Mouse (Mus musculus) heart, embryonic 12.5 days (tissue): ENCODE data around the gene Nbea. TPM values are rescaled to one million over a fixed set of nuclear protein-coding genes. Genes with fewer than 3 reads are reported as not detected.

Experiments used
- ATAC-seq: fragments of 200-750 bp; cut with Nextera tagmentation; 2 replicates; pipeline ENCODE4 v1.8.0; 2017; ENCODE audit warnings: moderate TSS enrichment, moderate library complexity; ENCODE audit not compliant: insufficient number of reproducible peaks, low FRiP score
- H3K27ac ChIP-seq: fragments of 300-500 bp; sonication (generic); 2 replicates; pipeline ENCODE4 v1.5.1; 2016; ENCODE audit warnings: mild to moderate bottlenecking, moderate library complexity; ENCODE audit not compliant: poor library complexity, severe bottlenecking
- H3K27me3 ChIP-seq: fragments of 300-500 bp; sonication (generic); replicated peaks from 2 replicates; pipeline ENCODE4 v1.6.1; 2016; ENCODE audit warnings: mild to moderate bottlenecking, moderate library complexity
- H3K36me3 ChIP-seq: fragments of 300-500 bp; sonication (generic); 2 replicates; pipeline ENCODE4 v1.6.1; 2016; ENCODE audit warnings: mild to moderate bottlenecking, moderate library complexity
- H3K4me1 ChIP-seq: fragments of 300-500 bp; sonication (generic); replicated peaks from 2 replicates; pipeline ENCODE4 v1.6.1; 2016; ENCODE audit warnings: mild to moderate bottlenecking
- H3K4me2 ChIP-seq: fragments of 300-500 bp; sonication (generic); 2 replicates; pipeline ENCODE4 v1.6.1; 2016; ENCODE audit warnings: mild to moderate bottlenecking, moderate library complexity
- H3K4me3 ChIP-seq: fragments of 300-500 bp; sonication (generic); 2 replicates; pipeline ENCODE4 v1.5.1; 2016; ENCODE audit warnings: mild to moderate bottlenecking
- H3K9ac ChIP-seq: fragments of 300-500 bp; sonication (generic); 2 replicates; pipeline ENCODE4 v1.6.1; 2016; ENCODE audit warnings: mild to moderate bottlenecking, moderate library complexity
- H3K9me3 ChIP-seq: fragments of 300-500 bp; sonication (generic); replicated peaks from 2 replicates; pipeline ENCODE4 v1.6.1; 2016; ENCODE audit warnings: mild to moderate bottlenecking, moderate library complexity
- WGBS: fragments of 180-500 bp; shearing (Covaris S2); methylation state at CpG from one replicate; pipeline ENCODE4 v1.1.7; 2016; 5-methylcytosine and 5-hydroxymethylcytosine counted together
- polyA plus RNA-seq: library from polyadenylated mRNA; unstranded; fragments of >200 nt; fragmentation: Nextera tagmentation; extraction: Ambion mirVana; gene quantifications from 2 replicates; pipeline ENCODE4 v1.2.1, GENCODE M21; 2016

The Nbea gene
- polyA plus RNA-seq, 1 experiment from 2014 or later: 10.8 TPM

- H3K27me3 ChIP-seq: no peaks in the 10 kb centered on the region
- 0 out of 2 replicates have a peak, but pooled peaks cover 3% of the 10 kb centered on the region for H3K36me3 ChIP-seq
- H3K9ac ChIP-seq: no peak overlapping the region
- no peak overlapping the region for H3K4me2 ChIP-seq
- H3K9me3 ChIP-seq: no peaks in the 10 kb centered on the region
- H3K4me1 ChIP-seq: 0 out of 2 replicates have a peak, but pooled peaks cover 6% of the 10 kb centered on the region
- 40% methylated on average over 7 of the region's 7 CpGs for WGBS
- no peak overlapping the region for H3K4me3 ChIP-seq
- ATAC-seq: no peak
- H3K27ac ChIP-seq: no peak overlapping the region
Observed at GRCm38 (mm10) chr3:55659558-55660215, 523.8 kb downstream of the Nbea start.

GRCm38 (mm10) chr3:55652321-55652720 is 531.2 kb downstream of the Nbea start:
- Histone ChIP-seq H3K9me3 (no peaks in the 10 kb centered on the region), H3K4me1 (no peaks in the 10 kb centered on the region), H3K4me2 (no peak overlapping the region), H3K27ac (no peak overlapping the region), H3K4me3 (no peak overlapping the region), H3K9ac (no peak overlapping the region), H3K27me3 (no peaks in the 10 kb centered on the region), H3K36me3 (0 out of 2 replicates have a peak, but pooled peaks cover 2% of the 10 kb centered on the region)
- WGBS: 85% methylated on average over 2 of the region's 2 CpGs
- no peak for ATAC-seq

- no peak overlapping the region for H3K9ac ChIP-seq
- no peak overlapping the region for H3K27ac ChIP-seq
- no peak overlapping the region for H3K4me2 ChIP-seq
- ATAC-seq: no peak
- H3K9me3 ChIP-seq: no peaks in the 10 kb centered on the region
- 0 out of 2 replicates have a peak, but pooled peaks cover 3% of the 10 kb centered on the region for H3K36me3 ChIP-seq
- no peak overlapping the region for H3K4me3 ChIP-seq
- H3K4me1 ChIP-seq: no peaks in the 10 kb centered on the region
- no peaks in the 10 kb centered on the region for H3K27me3 ChIP-seq
- 71% methylated on average over 4 of the region's 4 CpGs for WGBS
Observed at GRCm38 (mm10) chr3:55651877-55652276, 531.6 kb downstream of the Nbea start.

DNA sequence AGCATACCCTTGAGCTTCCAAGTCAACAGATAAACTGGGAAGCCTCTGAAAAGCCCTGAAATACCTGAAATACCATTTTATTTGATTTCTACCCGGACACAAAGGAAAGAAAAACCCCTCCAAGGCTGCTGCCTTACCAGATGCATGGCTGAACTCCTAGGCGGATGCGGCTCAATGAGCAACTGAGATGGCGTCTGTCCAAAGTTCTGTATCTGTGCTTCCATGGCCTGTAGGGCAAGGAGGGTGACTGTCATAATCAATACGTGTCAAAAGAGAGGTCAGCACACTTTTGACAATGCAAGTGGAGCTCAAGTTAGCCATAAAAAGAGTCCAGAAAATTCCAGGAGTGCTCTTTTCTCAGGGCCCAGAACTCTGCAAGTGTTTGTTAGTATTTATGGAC is 534.0 kb downstream of the Nbea start:
- 74% methylated on average over 5 of the region's 5 CpGs for WGBS
- no peaks in the 10 kb centered on the region for H3K4me1 ChIP-seq
- ATAC-seq: no peak
- no peaks in the 10 kb centered on the region for H3K27me3 ChIP-seq
- H3K9me3 ChIP-seq: no peaks in the 10 kb centered on the region
- no peak overlapping the region for H3K4me2 ChIP-seq
- no peak overlapping the region for H3K27ac ChIP-seq
- H3K9ac ChIP-seq: no peak overlapping the region
- H3K36me3 ChIP-seq: peaks cover 11% of the 10 kb centered on the region
- H3K4me3 ChIP-seq: no peak overlapping the region

DNA sequence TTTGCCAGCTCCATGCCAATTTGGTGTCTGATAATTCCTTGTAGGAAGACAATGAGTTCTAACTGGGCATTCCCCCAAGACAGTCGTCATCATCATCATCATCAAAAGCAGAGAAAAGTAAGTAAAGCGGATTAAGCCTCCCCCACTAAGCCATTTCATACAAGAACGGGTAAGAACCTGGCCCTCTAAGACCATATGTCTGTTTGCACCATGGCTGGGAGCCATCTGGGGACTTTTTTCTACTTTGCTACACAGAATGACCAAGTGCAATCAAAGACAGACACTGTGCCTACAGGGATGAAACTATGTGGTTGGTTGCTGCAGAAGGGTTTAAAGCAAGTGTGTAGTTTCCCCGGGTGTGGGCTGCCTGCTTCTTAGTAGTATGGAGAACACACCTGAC is 535.2 kb downstream of the Nbea start:
- WGBS: 80% methylated on average over 4 of the region's 4 CpGs
- H3K27me3 ChIP-seq: no peaks in the 10 kb centered on the region
- H3K4me1 ChIP-seq: no peaks in the 10 kb centered on the region
- no peak overlapping the region for H3K4me3 ChIP-seq
- H3K9me3 ChIP-seq: no peaks in the 10 kb centered on the region
- H3K36me3 ChIP-seq: peaks cover 15% of the 10 kb centered on the region
- H3K9ac ChIP-seq: no peak overlapping the region
- no peak overlapping the region for H3K27ac ChIP-seq
- ATAC-seq: no peak
- no peak overlapping the region for H3K4me2 ChIP-seq

DNA sequence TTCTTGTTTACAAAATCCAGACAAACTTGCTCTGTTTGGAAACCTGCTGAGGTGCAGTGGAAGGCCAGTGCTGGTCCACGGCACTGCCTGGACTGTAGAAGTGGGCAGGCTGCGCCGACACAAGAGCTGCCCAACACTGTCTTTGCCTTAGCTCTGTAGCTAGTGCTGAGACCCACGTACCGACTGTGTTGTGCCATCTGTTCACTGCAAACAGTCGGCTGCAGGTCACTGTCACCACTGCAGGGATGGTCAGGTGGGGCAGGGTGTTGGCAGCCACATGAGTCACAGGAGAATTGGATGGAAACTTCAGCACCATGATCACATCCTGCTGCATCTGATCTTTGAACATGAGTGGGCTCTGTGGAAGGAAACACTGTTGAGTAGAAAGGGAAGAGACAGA is 536.3 kb downstream of the Nbea start:
- Histone ChIP-seq H3K27ac (no peak overlapping the region), H3K9me3 (no peaks in the 10 kb centered on the region), H3K4me2 (no peak overlapping the region), H3K4me1 (no peaks in the 10 kb centered on the region), H3K4me3 (no peak overlapping the region), H3K27me3 (no peaks in the 10 kb centered on the region), H3K9ac (no peak overlapping the region), H3K36me3 (peaks cover 23% of the 10 kb centered on the region)
- WGBS: 81% methylated on average over 6 of the region's 6 CpGs
- ATAC-seq: no peak; the same call in 1 of the 2 replicates

- Histone ChIP-seq H3K27me3 (no peaks in the 10 kb centered on the region), H3K9me3 (no peaks in the 10 kb centered on the region), H3K4me2 (no peak overlapping the region), H3K27ac (no peak overlapping the region), H3K4me3 (no peak overlapping the region), H3K36me3 (peaks cover 24% of the 10 kb centered on the region), H3K4me1 (no peaks in the 10 kb centered on the region), H3K9ac (no peak overlapping the region)
- no peak for ATAC-seq
- WGBS: 87% methylated on average over 3 of the region's 3 CpGs
Observed at GRCm38 (mm10) chr3:55646437-55646836, 537.1 kb downstream of the Nbea start.

GRCm38 (mm10) chr3:55644035-55644618 is 539.4 kb downstream of the Nbea start:
- no peak for ATAC-seq
- H3K4me2 ChIP-seq: no peak overlapping the region
- H3K27ac ChIP-seq: no peak overlapping the region
- H3K4me1 ChIP-seq: no peaks in the 10 kb centered on the region
- no peak overlapping the region for H3K9ac ChIP-seq
- H3K4me3 ChIP-seq: no peak overlapping the region
- WGBS: 75% methylated on average over 11 of the region's 11 CpGs
- H3K36me3 ChIP-seq: peaks cover 24% of the 10 kb centered on the region
- no peaks in the 10 kb centered on the region for H3K9me3 ChIP-seq
- no peaks in the 10 kb centered on the region for H3K27me3 ChIP-seq

- WGBS: 78% methylated on average over 7 of the region's 7 CpGs
- Histone ChIP-seq H3K4me1 (no peaks in the 10 kb centered on the region), H3K4me2 (no peak overlapping the region), H3K4me3 (no peak overlapping the region), H3K27ac (no peak overlapping the region), H3K36me3 (peaks cover 5% of the 10 kb centered on the region; the same call in 1 of the 2 replicates), H3K9me3 (no peaks in the 10 kb centered on the region), H3K27me3 (no peaks in the 10 kb centered on the region), H3K9ac (no peak overlapping the region)
- no peak for ATAC-seq
Observed at GRCm38 (mm10) chr3:55637660-55638059, 545.8 kb downstream of the Nbea start.

DNA sequence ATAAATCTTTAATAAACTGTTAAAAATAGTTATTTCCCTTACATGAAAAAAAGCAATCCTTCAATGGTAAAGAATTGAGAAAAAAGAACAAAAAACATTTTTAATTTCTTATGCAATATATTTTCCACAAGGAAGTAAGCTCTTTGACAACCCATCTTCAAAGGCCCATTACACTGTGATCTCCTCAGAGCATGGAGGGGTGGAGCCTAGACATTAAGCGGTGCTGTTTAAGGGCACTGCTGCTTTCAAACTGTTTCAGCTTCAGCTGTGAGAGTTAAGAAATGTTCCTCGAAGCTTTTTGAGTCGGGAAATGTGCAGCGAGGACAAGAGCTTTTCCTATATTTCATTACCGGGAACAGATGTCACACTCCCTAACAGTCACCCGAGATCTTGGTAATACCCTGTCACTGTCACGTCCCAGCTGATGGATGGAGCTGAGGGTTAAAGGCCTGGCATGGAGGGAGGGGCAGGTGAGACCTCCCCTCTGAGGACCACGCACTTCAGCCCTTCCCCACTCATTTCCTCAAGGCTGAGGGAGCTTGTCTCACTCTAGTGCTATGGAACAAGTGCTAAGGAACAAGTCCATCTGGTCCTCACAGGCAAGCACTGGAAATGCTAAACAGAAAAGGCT is 547.8 kb downstream of the Nbea start:
- Histone ChIP-seq H3K36me3 (no peaks in the 10 kb centered on the region; the same call in 1 of the 2 replicates), H3K9me3 (no peaks in the 10 kb centered on the region), H3K27ac (no peak overlapping the region), H3K4me3 (no peak overlapping the region), H3K4me2 (no peak overlapping the region), H3K9ac (no peak overlapping the region), H3K4me1 (no peaks in the 10 kb centered on the region), H3K27me3 (no peaks in the 10 kb centered on the region)
- WGBS: 61% methylated on average over 8 of the region's 8 CpGs
- ATAC-seq: no peak

- Histone ChIP-seq H3K27me3 (no peaks in the 10 kb centered on the region), H3K36me3 (peaks cover 28% of the 10 kb centered on the region), H3K9me3 (no peaks in the 10 kb centered on the region), H3K4me3 (no peak overlapping the region), H3K4me1 (no peaks in the 10 kb centered on the region), H3K9ac (no peak overlapping the region), H3K4me2 (no peak overlapping the region), H3K27ac (no peak overlapping the region)
- 61% methylated on average over 4 of the region's 4 CpGs for WGBS
- no peak for ATAC-seq
Observed at GRCm38 (mm10) chr3:55627054-55627453, 556.4 kb downstream of the Nbea start.
